Mouse (Mus musculus) liver, embryonic 16.5 days (tissue): ENCODE data around the gene Nup210l. TPM values are rescaled to one million over a fixed set of nuclear protein-coding genes. Genes with fewer than 3 reads are reported as not detected.

Source experiments
- ATAC-seq: fragments of 200-750 bp; cut with Nextera tagmentation; 2 replicates; pipeline ENCODE4 v1.8.0; 2017; ENCODE audit warnings: low read depth, mild to moderate bottlenecking, moderate number of reproducible peaks, moderate library complexity
- H3K27ac ChIP-seq: fragments of 300-500 bp; sonication (generic); 2 replicates; pipeline ENCODE4 v1.5.1; 2014; ENCODE audit warnings: mild to moderate bottlenecking, low read length
- H3K27me3 ChIP-seq: fragments of 300-500 bp; sonication (generic); 2 replicates; pipeline ENCODE4 v1.6.1; 2014; ENCODE audit warnings: low read depth, low read length, mixed read lengths; ENCODE audit not compliant: control insufficient read depth, insufficient read depth
- H3K36me3 ChIP-seq: fragments of 300-500 bp; sonication (generic); 2 replicates; pipeline ENCODE4 v1.6.1; 2014; ENCODE audit warnings: mild to moderate bottlenecking; ENCODE audit not compliant: control insufficient read depth, insufficient read depth
- H3K4me1 ChIP-seq: fragments of 300-500 bp; sonication (generic); 2 replicates; pipeline ENCODE4 v1.6.1; 2014; ENCODE audit warnings: low read depth, low read length, mixed read lengths; ENCODE audit not compliant: control insufficient read depth
- H3K4me2 ChIP-seq: fragments of 300-500 bp; sonication (generic); 2 replicates; pipeline ENCODE4 v1.6.1; 2014; ENCODE audit warnings: low read depth, low read length, mixed read lengths
- H3K4me3 ChIP-seq: fragments of 300-500 bp; sonication (generic); 2 replicates; pipeline ENCODE4 v1.5.1; 2014; ENCODE audit warnings: low read depth, mild to moderate bottlenecking, low read length
- H3K9ac ChIP-seq: fragments of 300-500 bp; sonication (generic); 2 replicates; pipeline ENCODE4 v1.6.1; 2014; ENCODE audit warnings: low read depth, low read length
- H3K9me3 ChIP-seq: fragments of 300-500 bp; sonication (generic); replicated peaks from 2 replicates; pipeline ENCODE4 v1.6.1; 2016; ENCODE audit warnings: low read length; ENCODE audit not compliant: control insufficient read depth
- WGBS: fragments of 180-500 bp; shearing (Covaris S2); extraction: QIAGEN DNeasy Blood & Tissue Kit; methylation state at CpG from one replicate; pipeline ENCODE4 v1.1.7; 2014; ENCODE audit not compliant: insufficient replicate concordance; 5-methylcytosine and 5-hydroxymethylcytosine counted together
- polyA plus RNA-seq: library from polyadenylated mRNA; unstranded; fragments of >200 nt; fragmentation: Nextera tagmentation; extraction: Ambion mirVana; gene quantifications from 2 replicates; pipeline ENCODE4 v1.2.1, GENCODE M21; 2015

Gene Nup210l
- polyA plus RNA-seq, 1 experiment from 2014 or later, result 0.04 TPM

DNA sequence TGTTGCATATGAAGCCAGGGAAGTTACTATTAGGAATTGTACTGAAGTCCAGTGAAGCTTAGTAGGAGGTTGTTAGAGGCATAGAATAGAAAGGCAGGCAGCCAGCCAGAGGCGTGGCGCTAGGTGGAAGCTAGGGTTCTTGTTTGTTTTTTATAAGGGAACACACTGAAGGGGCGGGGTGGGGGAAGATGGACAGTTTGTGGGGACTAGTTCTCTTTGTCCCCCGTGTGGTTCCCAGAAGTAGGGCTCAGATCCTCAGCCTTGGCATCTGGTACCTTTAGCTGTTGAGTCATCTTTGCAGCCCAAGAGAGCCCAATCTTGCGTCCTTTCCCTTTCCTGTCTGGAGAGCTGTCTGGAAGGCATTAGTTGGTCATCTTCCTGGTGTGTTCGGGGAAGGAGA is 18.7 kb upstream of the Nup210l start:
- no peak overlapping the region for H3K27ac ChIP-seq
- no peak overlapping the region for H3K4me3 ChIP-seq
- no peaks in the 10 kb centered on the region for H3K9me3 ChIP-seq
- H3K4me1 ChIP-seq, result peaks cover 56% of the 10 kb centered on the region
- no peak overlapping the region for H3K4me2 ChIP-seq
- 43% methylated on average over 6 of the region's 6 CpGs for WGBS
- H3K36me3 ChIP-seq, result peaks cover 34% of the 10 kb centered on the region
- no peaks in the 10 kb centered on the region for H3K27me3 ChIP-seq
- no peak for ATAC-seq
- no peak overlapping the region for H3K9ac ChIP-seq

DNA sequence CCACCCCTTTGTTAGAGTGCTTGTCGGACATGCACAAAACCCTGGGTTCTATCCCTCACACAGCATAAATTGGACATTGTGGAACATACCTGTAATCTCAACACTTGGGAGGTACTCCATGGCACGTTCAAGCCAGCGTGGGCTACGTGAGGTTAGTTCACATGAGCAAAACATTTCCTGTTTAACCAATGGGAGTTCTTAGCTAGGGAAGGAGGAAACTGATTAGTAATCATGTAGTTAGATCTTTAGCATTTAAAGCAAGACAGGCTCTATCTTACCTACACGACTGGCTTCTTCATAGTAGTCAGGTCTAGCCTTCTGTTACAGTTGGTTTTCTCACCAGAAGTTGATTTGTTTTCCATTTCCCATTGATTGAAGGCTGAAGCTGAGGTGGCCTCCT is 17.9 kb upstream of the Nup210l start:
- WGBS, result 32% methylated on average over 5 of the region's 5 CpGs
- no peak overlapping the region for H3K27ac ChIP-seq
- no peak overlapping the region for H3K4me3 ChIP-seq
- ATAC-seq, result no peak
- no peaks in the 10 kb centered on the region for H3K9me3 ChIP-seq
- H3K36me3 ChIP-seq, result peaks cover 40% of the 10 kb centered on the region
- no peaks in the 10 kb centered on the region for H3K27me3 ChIP-seq
- peaks cover 51% of the 10 kb centered on the region for H3K4me1 ChIP-seq
- no peak overlapping the region for H3K4me2 ChIP-seq
- no peak overlapping the region for H3K9ac ChIP-seq

DNA sequence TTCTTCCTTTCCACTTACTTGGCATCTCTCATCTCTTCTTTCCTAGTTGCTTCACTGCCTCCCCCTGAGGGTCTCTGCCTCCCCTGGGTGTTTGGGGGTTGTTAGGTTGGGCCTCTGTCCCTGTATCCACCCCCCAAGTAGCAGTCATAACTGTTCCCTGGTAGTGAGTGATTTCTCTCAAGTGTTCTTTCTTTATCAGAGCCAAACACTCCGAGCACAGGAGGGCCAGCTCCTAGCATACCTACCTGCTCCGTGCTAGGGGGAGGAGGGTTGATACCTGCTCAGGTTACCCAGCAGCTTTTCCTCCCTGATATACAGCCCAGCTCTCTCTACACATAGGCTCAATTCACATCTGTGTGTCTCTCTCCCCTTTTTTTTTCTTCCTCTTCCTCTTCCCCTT is 15.3 kb upstream of the Nup210l start:
- H3K36me3 ChIP-seq, result peaks cover 50% of the 10 kb centered on the region
- H3K4me2 ChIP-seq, result no peak overlapping the region
- peaks cover 25% of the 10 kb centered on the region for H3K4me1 ChIP-seq
- no peaks in the 10 kb centered on the region for H3K27me3 ChIP-seq
- H3K27ac ChIP-seq, result no peak overlapping the region
- H3K9me3 ChIP-seq, result no peaks in the 10 kb centered on the region
- no peak overlapping the region for H3K9ac ChIP-seq
- no peak overlapping the region for H3K4me3 ChIP-seq
- 78% methylated on average over 2 of the region's 2 CpGs for WGBS
- no peak for ATAC-seq

DNA sequence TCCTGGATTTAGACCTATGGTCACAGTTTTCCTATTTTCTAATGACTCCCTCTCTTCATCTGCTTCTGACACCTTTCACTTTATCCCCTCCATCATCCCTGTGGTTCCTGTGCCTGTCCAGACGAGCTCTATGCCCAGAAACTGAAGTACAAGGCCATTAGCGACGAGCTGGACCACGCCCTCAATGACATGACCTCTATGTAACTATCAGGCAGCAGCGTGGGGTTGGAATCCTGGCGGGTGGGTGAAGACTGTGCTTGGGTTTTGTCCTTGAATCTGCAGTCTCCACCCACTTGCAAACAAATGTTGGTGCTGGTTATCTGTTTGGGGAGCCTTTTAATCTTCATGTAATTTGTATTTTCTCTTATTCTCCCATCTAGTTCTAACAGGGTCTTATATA is 13.0 kb upstream of the Nup210l start:
- WGBS, result 66% methylated on average over 6 of the region's 6 CpGs
- Histone ChIP-seq H3K4me2 (no peak overlapping the region), H3K9ac (no peak overlapping the region), H3K4me3 (no peak overlapping the region), H3K36me3 (peaks cover 50% of the 10 kb centered on the region), H3K4me1 (peaks cover 3% of the 10 kb centered on the region), H3K27ac (no peak overlapping the region), H3K27me3 (no peaks in the 10 kb centered on the region), H3K9me3 (no peaks in the 10 kb centered on the region)
- no peak for ATAC-seq

DNA sequence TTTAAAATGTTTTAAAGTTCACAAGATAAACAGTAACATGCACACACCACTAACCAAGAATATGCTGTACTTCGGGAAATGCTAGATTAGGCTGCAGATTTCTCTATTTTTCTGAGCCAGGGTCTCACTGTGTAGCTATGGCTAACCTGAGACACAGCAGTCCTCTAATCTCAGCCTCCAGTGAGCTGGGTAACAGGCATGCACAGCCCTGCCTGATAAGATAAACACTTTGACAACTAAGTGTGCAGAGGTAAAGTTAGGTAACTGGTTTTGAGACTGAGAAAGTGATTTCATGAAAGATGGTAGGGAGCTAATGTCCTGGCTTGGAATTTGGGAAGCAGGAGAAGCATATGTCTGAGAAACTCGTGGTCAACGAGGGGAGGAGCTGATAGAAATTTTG is 9.5 kb upstream of the Nup210l start:
- ATAC-seq, result no peak
- no peaks in the 10 kb centered on the region for H3K27me3 ChIP-seq
- no peak overlapping the region for H3K9ac ChIP-seq
- H3K4me2 ChIP-seq, result no peak overlapping the region
- H3K27ac ChIP-seq, result no peak overlapping the region
- WGBS, result 62% methylated on average over 3 of the region's 3 CpGs
- H3K4me3 ChIP-seq, result no peak overlapping the region
- no peaks in the 10 kb centered on the region for H3K9me3 ChIP-seq
- H3K36me3 ChIP-seq, result peaks cover 25% of the 10 kb centered on the region
- no peaks in the 10 kb centered on the region for H3K4me1 ChIP-seq

DNA sequence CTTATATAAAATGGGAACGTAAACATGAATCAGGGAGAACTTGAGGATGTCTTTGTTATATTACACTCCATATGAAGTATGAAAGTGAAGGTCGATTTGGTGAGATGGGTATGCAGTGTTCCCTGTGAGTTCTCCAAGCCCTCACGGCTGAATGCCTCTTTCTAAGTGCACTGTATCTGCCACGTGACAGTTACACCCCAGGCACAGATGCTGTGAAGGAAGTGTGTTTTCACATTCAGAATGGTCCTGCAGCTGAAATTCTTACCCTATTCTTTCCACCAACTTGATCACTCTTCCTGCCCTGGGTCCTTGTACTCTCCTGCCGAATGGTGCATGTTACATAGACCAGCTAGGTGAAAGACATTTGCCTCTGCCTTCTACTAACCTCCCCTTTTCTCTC is 6.0 kb upstream of the Nup210l start:
- Histone ChIP-seq H3K4me3 (no peak overlapping the region), H3K36me3 (peaks cover 6% of the 10 kb centered on the region; the same call in 1 of the 2 replicates), H3K27me3 (no peaks in the 10 kb centered on the region), H3K4me1 (no peaks in the 10 kb centered on the region), H3K27ac (no peak overlapping the region), H3K9me3 (no peaks in the 10 kb centered on the region), H3K4me2 (no peak overlapping the region), H3K9ac (no peak overlapping the region)
- ATAC-seq, result no peak
- WGBS, result 73% methylated on average over 5 of the region's 5 CpGs

DNA sequence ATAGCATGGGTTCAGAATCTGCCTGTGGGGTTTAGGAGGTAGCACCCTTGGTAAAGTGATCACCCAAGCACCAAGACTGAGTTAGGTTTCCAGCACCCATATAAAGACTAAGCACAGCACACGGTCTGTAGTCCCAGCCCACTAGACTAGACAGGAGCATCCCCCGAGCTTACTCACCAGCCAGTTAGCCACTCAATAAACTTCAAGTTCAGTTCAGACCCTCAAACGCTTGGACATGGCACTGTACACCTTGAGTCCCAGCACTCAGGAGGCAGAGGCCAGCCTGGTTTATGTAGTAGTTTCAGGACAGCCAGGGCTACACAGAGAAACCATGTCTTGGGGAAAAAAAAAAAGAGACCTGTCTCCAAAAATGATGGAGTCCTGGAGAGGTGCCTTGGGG is 2.9 kb upstream of the Nup210l start:
- peaks cover 6% of the 10 kb centered on the region; the same call in 1 of the 2 replicates for H3K36me3 ChIP-seq
- no peak overlapping the region for H3K27ac ChIP-seq
- no peak overlapping the region for H3K4me2 ChIP-seq
- no peaks in the 10 kb centered on the region for H3K27me3 ChIP-seq
- ATAC-seq, result no peak
- no peaks in the 10 kb centered on the region for H3K9me3 ChIP-seq
- 71% methylated on average over 3 of the region's 3 CpGs for WGBS
- no peak overlapping the region for H3K9ac ChIP-seq
- H3K4me3 ChIP-seq, result no peak overlapping the region
- no peaks in the 10 kb centered on the region for H3K4me1 ChIP-seq

DNA sequence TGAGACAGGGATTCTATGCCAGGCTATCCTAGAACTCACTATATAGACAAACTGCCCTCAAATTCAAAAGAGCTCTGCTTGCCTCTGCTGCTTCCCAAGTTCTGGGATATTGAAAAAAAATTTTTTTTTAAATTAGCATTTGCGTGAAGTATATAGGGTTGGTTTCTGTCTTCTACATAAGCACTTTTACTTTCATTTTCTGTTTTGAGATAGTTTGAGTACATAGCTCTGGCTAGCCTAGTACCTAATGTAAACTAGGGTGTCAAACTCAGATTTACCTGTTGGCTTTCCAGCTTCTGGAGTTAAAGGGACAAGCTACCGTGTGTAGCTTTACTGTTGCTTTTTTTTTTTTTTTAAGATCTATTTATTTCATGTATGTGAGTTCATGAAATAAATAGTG is 2.3 kb upstream of the Nup210l start:
- Histone ChIP-seq H3K9ac (no peak overlapping the region), H3K36me3 (peaks cover 6% of the 10 kb centered on the region; the same call in 1 of the 2 replicates), H3K27me3 (no peaks in the 10 kb centered on the region), H3K27ac (no peak overlapping the region), H3K4me3 (no peak overlapping the region), H3K9me3 (no peaks in the 10 kb centered on the region), H3K4me2 (no peak overlapping the region), H3K4me1 (no peaks in the 10 kb centered on the region)
- no peak for ATAC-seq
- WGBS, result 76% methylated on average over 2 of the region's 2 CpGs

DNA sequence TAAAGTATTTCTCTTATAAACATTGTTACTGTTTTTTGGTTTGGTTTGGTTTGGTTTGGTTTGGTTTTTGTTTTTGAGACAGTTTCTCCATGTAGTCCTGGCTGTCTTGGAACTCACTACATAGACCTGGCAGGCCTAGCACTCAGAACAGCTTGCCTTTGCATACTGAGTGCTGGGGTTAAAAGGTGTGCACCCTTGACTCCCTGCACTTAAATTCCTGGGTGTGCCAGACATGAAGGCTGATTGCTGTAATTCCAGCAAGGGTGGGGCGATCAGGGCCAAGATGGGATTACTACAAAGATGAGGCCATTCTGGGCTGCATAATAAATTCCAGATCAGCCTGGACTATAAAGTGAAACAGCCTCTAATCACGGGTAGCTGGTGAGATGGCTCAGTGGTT is 1.7 kb upstream of the Nup210l start:
- Histone ChIP-seq H3K27ac (no peak overlapping the region), H3K4me3 (no peak overlapping the region), H3K4me2 (no peak overlapping the region), H3K4me1 (no peaks in the 10 kb centered on the region), H3K9me3 (no peaks in the 10 kb centered on the region), H3K9ac (no peak overlapping the region), H3K27me3 (no peaks in the 10 kb centered on the region), H3K36me3 (peaks cover 6% of the 10 kb centered on the region; the same call in 1 of the 2 replicates)
- ATAC-seq, result no peak
- 65% methylated on average over 2 of the region's 2 CpGs for WGBS
